Mouse (Mus musculus): ENCODE results near the gene Fam104a. TPM values are rescaled to one million over a fixed set of nuclear protein-coding genes. Genes with fewer than 3 reads are reported as not detected.
A peak's percentile ranks its signal among the peaks of the same experiment; 100 is the strongest.

The Fam104a gene
- polyA plus RNA-seq, 1 experiment, result 24.6 TPM

GRCm38 (mm10) chr11:113634699-113635121, 49.2 kb downstream of the Fam104a start:
- no peaks in the 10 kb centered on the region for H3K36me3 ChIP-seq (ENCODE audit: control insufficient read depth, insufficient read depth, low read length)
- no peak overlapping the region for H3K27ac ChIP-seq (ENCODE audit: insufficient read depth, low read depth, low read length)
- TF ChIP-seq POLR2A (IDR thresholded peaks at IDR 0.05; ENCODE audit: low read depth, low read length) (no peak), CTCF (conservative IDR thresholded peaks at IDR 0.05; ENCODE audit: insufficient read depth, insufficient read length, low read depth, low read length) (no peak)

GRCm38 (mm10) chr11:113633398-113633797, 50.6 kb downstream of the Fam104a start:
- Histone ChIP-seq H3K36me3 (ENCODE audit: control insufficient read depth, insufficient read depth, low read length) (no peaks in the 10 kb centered on the region), H3K4me3 (ENCODE audit: insufficient read depth, low read depth, low read length) (no peak overlapping the region), H3K27ac (ENCODE audit: insufficient read depth, low read depth, low read length) (no peak overlapping the region), H3K27me3 (replicated peaks; ENCODE audit: control insufficient read depth, insufficient read depth, low read length) (no peaks in the 10 kb centered on the region), H3K4me1 (ENCODE audit: control insufficient read depth, insufficient read depth, low read length) (no peaks in the 10 kb centered on the region)
- TF ChIP-seq POLR2A (IDR thresholded peaks at IDR 0.05; ENCODE audit: low read depth, low read length) (no peak), CTCF (conservative IDR thresholded peaks at IDR 0.05; ENCODE audit: insufficient read depth, insufficient read length, low read depth, low read length) (no peak)
- WGBS, result 96% methylated on average over 5 of the region's 5 CpGs
- no peak for DNase-seq

More at GRCm38 (mm10) chr11:113634699-113635121, 49.2 kb downstream of the Fam104a start:
- Histone ChIP-seq H3K4me1 (ENCODE audit: control insufficient read depth, insufficient read depth, low read length) (no peaks in the 10 kb centered on the region), H3K27me3 (replicated peaks; ENCODE audit: control insufficient read depth, insufficient read depth, low read length) (no peaks in the 10 kb centered on the region), H3K4me3 (ENCODE audit: insufficient read depth, low read depth, low read length) (no peak overlapping the region)
- DNase-seq, result no peak
- WGBS, result 66% methylated on average over 10 of the region's 10 CpGs

GRCm38 (mm10) chr11:113632303-113632702, 51.7 kb downstream of the Fam104a start:
- TF ChIP-seq POLR2A (IDR thresholded peaks at IDR 0.05; ENCODE audit: low read depth, low read length) (no peak), CTCF (conservative IDR thresholded peaks at IDR 0.05; ENCODE audit: insufficient read depth, insufficient read length, low read depth, low read length) (no peak)
- Histone ChIP-seq H3K27ac (ENCODE audit: insufficient read depth, low read depth, low read length) (no peak overlapping the region), H3K4me3 (ENCODE audit: insufficient read depth, low read depth, low read length) (no peak overlapping the region)

GRCm38 (mm10) chr11:113631862-113632261, 52.1 kb downstream of the Fam104a start:
- no peaks in the 10 kb centered on the region for H3K36me3 ChIP-seq (ENCODE audit: control insufficient read depth, insufficient read depth, low read length)
- 44% methylated on average over 8 of the region's 8 CpGs for WGBS
- TF ChIP-seq POLR2A (IDR thresholded peaks at IDR 0.05; ENCODE audit: low read depth, low read length), result no peak
- no peak for TF ChIP-seq CTCF (conservative IDR thresholded peaks at IDR 0.05; ENCODE audit: insufficient read depth, insufficient read length, low read depth, low read length)
- DNase-seq, result peak; percentile 23
- no peaks in the 10 kb centered on the region for H3K4me1 ChIP-seq (ENCODE audit: control insufficient read depth, insufficient read depth, low read length)
- H3K4me3 ChIP-seq (ENCODE audit: insufficient read depth, low read depth, low read length), result no peak overlapping the region
- H3K27me3 ChIP-seq (replicated peaks; ENCODE audit: control insufficient read depth, insufficient read depth, low read length), result no peaks in the 10 kb centered on the region
- no peak overlapping the region for H3K27ac ChIP-seq (ENCODE audit: insufficient read depth, low read depth, low read length)

More at GRCm38 (mm10) chr11:113632303-113632702, 51.7 kb downstream of the Fam104a start:
- Histone ChIP-seq H3K36me3 (ENCODE audit: control insufficient read depth, insufficient read depth, low read length) (no peaks in the 10 kb centered on the region), H3K4me1 (ENCODE audit: control insufficient read depth, insufficient read depth, low read length) (no peaks in the 10 kb centered on the region), H3K27me3 (replicated peaks; ENCODE audit: control insufficient read depth, insufficient read depth, low read length) (no peaks in the 10 kb centered on the region)
- WGBS, result 73% methylated on average over 7 of the region's 7 CpGs
- DNase-seq, result no peak

- Histone ChIP-seq H3K27me3 (replicated peaks; ENCODE audit: control insufficient read depth, insufficient read depth, low read length) (no peaks in the 10 kb centered on the region), H3K27ac (ENCODE audit: insufficient read depth, low read depth, low read length) (no peak overlapping the region), H3K4me3 (ENCODE audit: insufficient read depth, low read depth, low read length) (no peak overlapping the region), H3K4me1 (ENCODE audit: control insufficient read depth, insufficient read depth, low read length) (no peaks in the 10 kb centered on the region), H3K36me3 (ENCODE audit: control insufficient read depth, insufficient read depth, low read length) (no peaks in the 10 kb centered on the region)
- 62% methylated on average over 8 of the region's 8 CpGs for WGBS
- no peak for DNase-seq
- no peak for TF ChIP-seq CTCF (conservative IDR thresholded peaks at IDR 0.05; ENCODE audit: insufficient read depth, insufficient read length, low read depth, low read length)
- no peak for TF ChIP-seq POLR2A (IDR thresholded peaks at IDR 0.05; ENCODE audit: low read depth, low read length)
Observed at GRCm38 (mm10) chr11:113631302-113631701, 52.7 kb downstream of the Fam104a start.

GRCm38 (mm10) chr11:113630642-113631041, 53.3 kb downstream of the Fam104a start:
- TF ChIP-seq CTCF (conservative IDR thresholded peaks at IDR 0.05; ENCODE audit: insufficient read depth, insufficient read length, low read depth, low read length), result peak; percentile 59
- TF ChIP-seq POLR2A (IDR thresholded peaks at IDR 0.05; ENCODE audit: low read depth, low read length), result no peak
- H3K27me3 ChIP-seq (replicated peaks; ENCODE audit: control insufficient read depth, insufficient read depth, low read length), result no peaks in the 10 kb centered on the region
- no peak overlapping the region for H3K27ac ChIP-seq (ENCODE audit: insufficient read depth, low read depth, low read length)
- H3K4me1 ChIP-seq (ENCODE audit: control insufficient read depth, insufficient read depth, low read length), result no peaks in the 10 kb centered on the region
- H3K36me3 ChIP-seq (ENCODE audit: control insufficient read depth, insufficient read depth, low read length), result no peaks in the 10 kb centered on the region
- DNase-seq, result peak; percentile 23
- WGBS, result 52% methylated on average over 7 of the region's 7 CpGs
- no peak overlapping the region for H3K4me3 ChIP-seq (ENCODE audit: insufficient read depth, low read depth, low read length)

GRCm38 (mm10) chr11:113627785-113628184, 56.2 kb downstream of the Fam104a start:
- Histone ChIP-seq H3K27ac (ENCODE audit: insufficient read depth, low read depth, low read length) (no peak overlapping the region), H3K27me3 (replicated peaks; ENCODE audit: control insufficient read depth, insufficient read depth, low read length) (no peaks in the 10 kb centered on the region), H3K4me3 (ENCODE audit: insufficient read depth, low read depth, low read length) (no peak overlapping the region), H3K4me1 (ENCODE audit: control insufficient read depth, insufficient read depth, low read length) (no peaks in the 10 kb centered on the region), H3K36me3 (ENCODE audit: control insufficient read depth, insufficient read depth, low read length) (no peaks in the 10 kb centered on the region)
- WGBS, result 46% methylated on average over 4 of the region's 4 CpGs
- TF ChIP-seq CTCF (conservative IDR thresholded peaks at IDR 0.05; ENCODE audit: insufficient read depth, insufficient read length, low read depth, low read length) (peak; percentile 27; the same call in 1 of the 2 replicates), POLR2A (IDR thresholded peaks at IDR 0.05; ENCODE audit: low read depth, low read length) (no peak)
- DNase-seq, result peak; percentile 21

Data from kidney, adult 2 months (tissue).